Mouse (Mus musculus): Measurements from ENCODE around the gene Cul3. TPM values are rescaled to one million over a fixed set of nuclear protein-coding genes. Genes with fewer than 3 reads are reported as not detected.

Gene Cul3
- polyA plus RNA-seq, 1 experiment from 2014 or later, result 36.8 TPM

DNA sequence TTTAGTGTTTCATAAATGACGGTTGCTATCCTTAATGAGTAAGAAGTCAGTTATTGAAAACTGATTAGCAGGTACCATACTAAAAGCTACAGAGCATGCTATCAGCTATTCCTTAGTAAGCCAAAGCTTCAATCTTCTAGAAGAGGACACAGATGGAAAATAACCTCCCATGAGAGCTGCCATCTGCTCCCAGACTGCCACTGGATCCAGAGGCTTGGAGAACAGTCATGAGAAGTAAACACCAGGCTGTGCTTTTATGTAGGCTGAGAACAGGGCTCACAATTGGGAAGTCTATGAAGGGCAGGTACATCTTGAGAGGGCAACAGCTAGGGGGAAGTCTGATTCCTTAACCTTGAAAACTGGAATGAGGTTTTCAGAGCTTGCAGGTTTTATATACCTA, 79.8 kb downstream of the Cul3 start:
- no peak overlapping the region for H3K4me3 ChIP-seq (replicated peaks)
- no peaks in the 10 kb centered on the region for H3K27me3 ChIP-seq (replicated peaks)
- H3K9ac ChIP-seq, result no peak overlapping the region
- H3K4me2 ChIP-seq, result no peak overlapping the region
- H3K4me1 ChIP-seq, result no peaks in the 10 kb centered on the region
- H3K9me3 ChIP-seq, result no peaks in the 10 kb centered on the region
- H3K36me3 ChIP-seq, result no peaks in the 10 kb centered on the region
- H3K27ac ChIP-seq, result no peak overlapping the region
- 82% methylated on average over 1 of the region's 1 CpGs for WGBS
- ATAC-seq (ENCODE audit: insufficient read depth, low FRiP score, low read depth), result no peak

GRCm38 (mm10) chr1:80258632-80259031, 81.6 kb downstream of the Cul3 start:
- Histone ChIP-seq H3K9ac (no peak overlapping the region), H3K27me3 (replicated peaks) (no peaks in the 10 kb centered on the region), H3K4me1 (no peaks in the 10 kb centered on the region), H3K4me3 (replicated peaks) (no peak overlapping the region), H3K9me3 (no peaks in the 10 kb centered on the region), H3K36me3 (no peaks in the 10 kb centered on the region), H3K27ac (no peak overlapping the region), H3K4me2 (no peak overlapping the region)
- no peak for ATAC-seq (ENCODE audit: insufficient read depth, low FRiP score, low read depth)
- WGBS, result 70% methylated on average over 4 of the region's 4 CpGs

- no peak overlapping the region for H3K9ac ChIP-seq
- ATAC-seq (ENCODE audit: insufficient read depth, low FRiP score, low read depth), result no peak
- no peak overlapping the region for H3K4me2 ChIP-seq
- H3K4me1 ChIP-seq, result no peaks in the 10 kb centered on the region
- H3K36me3 ChIP-seq, result no peaks in the 10 kb centered on the region
- H3K27me3 ChIP-seq (replicated peaks), result no peaks in the 10 kb centered on the region
- H3K9me3 ChIP-seq, result no peaks in the 10 kb centered on the region
- H3K27ac ChIP-seq, result no peak overlapping the region
- H3K4me3 ChIP-seq (replicated peaks), result no peak overlapping the region
Measured at GRCm38 (mm10) chr1:80253309-80253708, 87.0 kb downstream of the Cul3 start.

GRCm38 (mm10) chr1:80250247-80250646, 90.0 kb downstream of the Cul3 start:
- Histone ChIP-seq H3K36me3 (no peaks in the 10 kb centered on the region), H3K4me2 (no peak overlapping the region), H3K27me3 (replicated peaks) (no peaks in the 10 kb centered on the region), H3K27ac (no peak overlapping the region), H3K9ac (no peak overlapping the region), H3K4me3 (replicated peaks) (no peak overlapping the region), H3K4me1 (no peaks in the 10 kb centered on the region), H3K9me3 (no peaks in the 10 kb centered on the region)
- 67% methylated on average over 5 of the region's 5 CpGs for WGBS
- no peak for ATAC-seq (ENCODE audit: insufficient read depth, low FRiP score, low read depth)

GRCm38 (mm10) chr1:80247131-80247530, 93.1 kb downstream of the Cul3 start:
- Histone ChIP-seq H3K27ac (no peak overlapping the region), H3K4me2 (no peak overlapping the region)

DNA sequence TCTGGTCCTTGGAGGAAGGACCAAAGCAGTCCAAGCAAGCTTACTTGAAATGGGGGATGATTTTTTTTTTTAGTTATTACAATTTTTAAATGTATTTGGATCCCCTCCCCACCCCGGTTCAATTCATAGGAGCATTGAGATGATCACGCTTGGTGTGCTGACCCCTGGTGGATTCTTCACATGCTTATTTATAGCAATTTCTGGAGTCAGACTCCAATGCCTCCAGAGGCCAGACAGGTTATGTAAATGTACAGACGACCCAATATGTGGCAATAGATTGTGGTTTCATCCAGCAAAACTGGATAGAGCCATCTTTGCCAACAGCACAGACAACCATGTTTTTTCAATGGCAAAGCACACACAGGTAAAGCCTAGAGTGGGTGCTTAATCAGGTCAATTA, 96.2 kb downstream of the Cul3 start:
- no peak for ATAC-seq (ENCODE audit: insufficient read depth, low FRiP score, low read depth)
- 52% methylated on average over 3 of the region's 3 CpGs for WGBS
- H3K4me3 ChIP-seq (replicated peaks), result no peak overlapping the region
- no peak overlapping the region for H3K9ac ChIP-seq
- H3K27me3 ChIP-seq (replicated peaks), result no peaks in the 10 kb centered on the region
- H3K27ac ChIP-seq, result no peak overlapping the region
- H3K36me3 ChIP-seq, result no peaks in the 10 kb centered on the region
- no peaks in the 10 kb centered on the region for H3K9me3 ChIP-seq
- H3K4me2 ChIP-seq, result no peak overlapping the region
- H3K4me1 ChIP-seq, result no peaks in the 10 kb centered on the region

More at GRCm38 (mm10) chr1:80247131-80247530, 93.1 kb downstream of the Cul3 start:
- ATAC-seq (ENCODE audit: insufficient read depth, low FRiP score, low read depth), result no peak
- Histone ChIP-seq H3K4me1 (no peaks in the 10 kb centered on the region), H3K36me3 (no peaks in the 10 kb centered on the region), H3K9ac (no peak overlapping the region), H3K9me3 (no peaks in the 10 kb centered on the region), H3K4me3 (replicated peaks) (no peak overlapping the region), H3K27me3 (replicated peaks) (no peaks in the 10 kb centered on the region)

- no peaks in the 10 kb centered on the region for H3K9me3 ChIP-seq
- no peak overlapping the region for H3K4me3 ChIP-seq (replicated peaks)
- WGBS, result 92% methylated on average over 6 of the region's 6 CpGs
Measured at GRCm38 (mm10) chr1:80241579-80241978, 98.7 kb downstream of the Cul3 start.

DNA sequence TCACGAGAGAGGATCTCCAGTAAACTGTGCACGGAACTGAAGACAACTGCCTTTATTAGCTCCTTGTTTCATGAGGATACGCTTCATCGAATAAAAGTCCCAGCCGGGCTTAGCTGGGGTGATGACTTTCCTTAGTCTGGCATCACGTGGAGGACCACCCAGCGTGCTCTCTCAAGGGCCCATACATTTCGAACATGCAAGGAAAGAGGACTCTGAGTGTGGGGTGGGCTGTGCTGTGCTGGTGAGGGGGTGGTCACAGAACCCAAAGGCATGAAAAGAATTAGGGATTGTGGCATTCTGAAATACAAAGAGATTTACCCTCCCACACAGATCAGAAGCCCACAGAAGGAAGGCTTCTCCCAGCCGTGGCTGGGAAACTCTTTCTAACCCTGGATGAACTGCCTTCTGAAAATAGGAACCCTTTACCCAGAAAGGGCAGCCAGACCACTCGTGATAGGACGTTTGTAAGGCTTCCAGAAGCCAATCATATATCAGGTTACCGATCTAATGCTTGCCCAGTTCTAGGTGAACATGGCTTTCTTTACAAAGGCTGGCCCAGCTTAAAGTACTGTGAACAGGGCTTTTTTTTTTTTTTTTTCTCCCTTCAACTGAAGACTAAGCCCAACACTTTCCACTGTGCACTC, 100.1 kb downstream of the Cul3 start:
- 48% methylated on average over 12 of the region's 12 CpGs for WGBS
- Histone ChIP-seq H3K4me1 (no peaks in the 10 kb centered on the region), H3K4me3 (replicated peaks) (no peak overlapping the region), H3K27ac (no peak overlapping the region), H3K4me2 (no peak overlapping the region), H3K36me3 (no peaks in the 10 kb centered on the region), H3K27me3 (replicated peaks) (no peaks in the 10 kb centered on the region), H3K9ac (no peak overlapping the region), H3K9me3 (no peaks in the 10 kb centered on the region)
- ATAC-seq (ENCODE audit: insufficient read depth, low FRiP score, low read depth), result no peak

More at GRCm38 (mm10) chr1:80241579-80241978, 98.7 kb downstream of the Cul3 start:
- Histone ChIP-seq H3K27me3 (replicated peaks) (no peaks in the 10 kb centered on the region), H3K27ac (no peak overlapping the region), H3K4me2 (no peak overlapping the region), H3K36me3 (no peaks in the 10 kb centered on the region), H3K4me1 (no peaks in the 10 kb centered on the region), H3K9ac (no peak overlapping the region)
- ATAC-seq (ENCODE audit: insufficient read depth, low FRiP score, low read depth), result no peak

- no peak for ATAC-seq (ENCODE audit: insufficient read depth, low FRiP score, low read depth)
- Histone ChIP-seq H3K36me3 (no peaks in the 10 kb centered on the region), H3K27me3 (replicated peaks) (no peaks in the 10 kb centered on the region), H3K9ac (no peak overlapping the region), H3K4me3 (replicated peaks) (no peak overlapping the region), H3K9me3 (no peaks in the 10 kb centered on the region), H3K4me2 (no peak overlapping the region), H3K27ac (no peak overlapping the region), H3K4me1 (no peaks in the 10 kb centered on the region)
- WGBS, result 69% methylated on average over 11 of the region's 11 CpGs
Measured at GRCm38 (mm10) chr1:80239481-80239880, 100.8 kb downstream of the Cul3 start.

DNA sequence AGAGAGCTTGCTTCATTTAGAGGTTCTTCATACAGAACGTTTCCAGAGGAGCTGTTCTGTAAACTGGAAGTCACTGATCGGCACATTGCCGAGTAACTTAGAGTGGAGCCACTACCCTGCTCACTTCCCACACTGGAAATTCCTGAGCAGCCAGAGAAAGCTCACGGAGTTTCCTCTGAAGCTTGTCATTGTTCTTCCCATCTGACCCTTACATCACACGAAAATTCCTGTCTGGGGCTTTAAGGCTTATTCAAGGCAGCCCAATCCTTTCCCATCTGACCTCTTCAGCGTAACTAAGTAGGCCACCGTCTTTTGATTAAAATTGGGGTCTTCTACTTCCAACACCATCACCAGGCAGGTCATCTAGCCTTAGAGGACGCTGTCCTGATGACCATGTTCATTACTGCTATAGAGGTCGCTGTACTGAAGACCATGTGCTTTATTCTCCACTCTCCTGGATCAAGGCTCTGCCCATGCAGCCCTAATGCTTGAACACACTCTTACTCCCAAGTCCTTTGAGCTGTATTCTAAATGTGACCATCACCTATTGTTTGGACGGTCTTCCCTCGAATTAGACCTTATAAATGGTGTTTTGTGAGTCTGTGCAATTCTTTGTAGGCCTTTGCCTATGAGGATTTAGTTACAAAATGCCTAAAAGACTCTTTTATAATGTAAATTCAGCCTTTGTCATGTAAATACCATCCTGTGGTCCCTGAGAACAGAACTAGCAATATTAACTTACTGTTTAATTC, 103.2 kb downstream of the Cul3 start:
- no peaks in the 10 kb centered on the region for H3K4me1 ChIP-seq
- no peaks in the 10 kb centered on the region for H3K27me3 ChIP-seq (replicated peaks)
- 63% methylated on average over 11 of the region's 11 CpGs for WGBS
- no peak overlapping the region for H3K4me2 ChIP-seq
- H3K27ac ChIP-seq, result no peak overlapping the region
- no peak overlapping the region for H3K9ac ChIP-seq
- H3K9me3 ChIP-seq, result no peaks in the 10 kb centered on the region
- no peak for ATAC-seq (ENCODE audit: insufficient read depth, low FRiP score, low read depth)
- H3K4me3 ChIP-seq (replicated peaks), result no peak overlapping the region
- no peaks in the 10 kb centered on the region for H3K36me3 ChIP-seq

- Histone ChIP-seq H3K4me3 (replicated peaks) (no peak overlapping the region), H3K9me3 (no peaks in the 10 kb centered on the region), H3K9ac (no peak overlapping the region), H3K36me3 (no peaks in the 10 kb centered on the region), H3K4me2 (no peak overlapping the region), H3K27me3 (replicated peaks) (no peaks in the 10 kb centered on the region), H3K27ac (no peak overlapping the region), H3K4me1 (no peaks in the 10 kb centered on the region)
- ATAC-seq (ENCODE audit: insufficient read depth, low FRiP score, low read depth), result no peak
- 19% methylated on average over 1 of the region's 1 CpGs for WGBS
Measured at GRCm38 (mm10) chr1:80236126-80236525, 104.2 kb downstream of the Cul3 start.

GRCm38 (mm10) chr1:80230612-80231011, 109.7 kb downstream of the Cul3 start:
- H3K9me3 ChIP-seq, result no peaks in the 10 kb centered on the region
- WGBS, result 82% methylated on average over 1 of the region's 1 CpGs
- ATAC-seq (ENCODE audit: insufficient read depth, low FRiP score, low read depth), result no peak

More at GRCm38 (mm10) chr1:80230612-80231011, 109.7 kb downstream of the Cul3 start:
- Histone ChIP-seq H3K4me2 (no peak overlapping the region), H3K27ac (no peak overlapping the region), H3K4me3 (replicated peaks) (no peak overlapping the region), H3K4me1 (no peaks in the 10 kb centered on the region), H3K9ac (no peak overlapping the region), H3K36me3 (no peaks in the 10 kb centered on the region), H3K27me3 (replicated peaks) (no peaks in the 10 kb centered on the region)
